Mouse (Mus musculus): Measurements from ENCODE around the gene Acadvl. TPM values are rescaled to one million over a fixed set of nuclear protein-coding genes. Genes with fewer than 3 reads are reported as not detected.
"Not testable (repeated sequence)": the region's sequence is repeated elsewhere in the genome, so short reads cannot be mapped to it uniquely, and the experiment has no call there.

Acadvl gene
- polyA plus RNA-seq, 1 experiment: 96.2 TPM

- DNase-seq (ENCODE audit: low read depth): no peak
These were observed 12.2 kb upstream of the Acadvl start for GRCm38 (mm10) chr11:70027397-70027796.

- DNase-seq (ENCODE audit: low read depth): no peak
These were observed 11.5 kb upstream of the Acadvl start for GRCm38 (mm10) chr11:70026689-70027088.

GRCm38 (mm10) chr11:70024151-70024514 is 8.9 kb upstream of the Acadvl start:
- DNase-seq (ENCODE audit: low read depth): no peak

GRCm38 (mm10) chr11:70023481-70024150 is 8.4 kb upstream of the Acadvl start:
- DNase-seq (ENCODE audit: low read depth): no peak

- DNase-seq (ENCODE audit: low read depth): no peak
These were observed 6.3 kb upstream of the Acadvl start for GRCm38 (mm10) chr11:70021264-70022132.

- DNase-seq (ENCODE audit: low read depth): no peak
These were observed 5.6 kb upstream of the Acadvl start for GRCm38 (mm10) chr11:70020731-70021263.

GRCm38 (mm10) chr11:70020022-70020631 is 4.9 kb upstream of the Acadvl start:
- no peak for DNase-seq (ENCODE audit: low read depth)

- no peak for DNase-seq (ENCODE audit: low read depth)
These were observed 4.3 kb upstream of the Acadvl start for GRCm38 (mm10) chr11:70019495-70020021.

GRCm38 (mm10) chr11:70018131-70018990 is 3.1 kb upstream of the Acadvl start:
- no peak for DNase-seq (ENCODE audit: low read depth)

- DNase-seq (ENCODE audit: low read depth): no peak
These were observed 2.1 kb upstream of the Acadvl start for GRCm38 (mm10) chr11:70017199-70017767.

- no peak for DNase-seq (ENCODE audit: low read depth)
These were observed 1.5 kb upstream of the Acadvl start, which contains the start of gene Dlg4 for GRCm38 (mm10) chr11:70016669-70017068. Dlg4 (plus strand) TSS chr11:70016942.

- DNase-seq (ENCODE audit: low read depth): not testable (repeated sequence)
These were observed 966 bp upstream of the Acadvl start for GRCm38 (mm10) chr11:70016177-70016576.

GRCm38 (mm10) chr11:70015677-70016076 is 466 bp upstream of the Acadvl start:
- DNase-seq (ENCODE audit: low read depth): no peak

- DNase-seq (ENCODE audit: low read depth): no peak
These were observed 1.2 kb downstream of the Acadvl start for GRCm38 (mm10) chr11:70014051-70014450.

GRCm38 (mm10) chr11:70013408-70013807 is 1.8 kb downstream of the Acadvl start:
- no peak for DNase-seq (ENCODE audit: low read depth)

- DNase-seq (ENCODE audit: low read depth): no peak
These were observed 2.3 kb downstream of the Acadvl start for GRCm38 (mm10) chr11:70012931-70013330.

- no peak for DNase-seq (ENCODE audit: low read depth)
These were observed 4.2 kb downstream of the Acadvl start for GRCm38 (mm10) chr11:70010961-70011360.

GRCm38 (mm10) chr11:70010548-70010947 is 4.7 kb downstream of the Acadvl start:
- DNase-seq (ENCODE audit: low read depth): no peak

GRCm38 (mm10) chr11:70010033-70010432 is 5.2 kb downstream of the Acadvl start:
- no peak for DNase-seq (ENCODE audit: low read depth)

- DNase-seq (ENCODE audit: low read depth): no peak
These were observed 9.7 kb downstream of the Acadvl start for GRCm38 (mm10) chr11:70005521-70005920.

GRCm38 (mm10) chr11:70002471-70002870 is 12.7 kb downstream of the Acadvl start:
- DNase-seq (ENCODE audit: low read depth): no peak

All from gonadal fat pad, adult 2 months (tissue).